Mouse (Mus musculus) right cerebral cortex, adult 2 months (tissue): ENCODE results near the gene Acbd6.

ENCODE experiments used
- DNase-seq, 2 experiments: peaks; one replicate each; pipeline ENCODE4 v3.0.0; 2021 to 2022; ENCODE audit warnings: low spot score in 2 of 2

The Acbd6 gene

GRCm38 (mm10) chr1:155646345-155647307 lies 88.7 kb downstream of the Acbd6 start:
- no peak for DNase-seq

GRCm38 (mm10) chr1:155650121-155650846 lies 92.4 kb downstream of the Acbd6 start:
- no peak for DNase-seq

- no peak for DNase-seq
Observed at GRCm38 (mm10) chr1:155654961-155655360, 97.0 kb downstream of the Acbd6 start.

- no peak for DNase-seq
Observed at GRCm38 (mm10) chr1:155656321-155656720, 98.4 kb downstream of the Acbd6 start.

GRCm38 (mm10) chr1:155663994-155664393 lies 106.1 kb downstream of the Acbd6 start:
- no peak for DNase-seq

- DNase-seq = no peak
Observed at GRCm38 (mm10) chr1:155675570-155675969, 117.7 kb downstream of the Acbd6 start.

- DNase-seq = no peak
Observed at GRCm38 (mm10) chr1:155681116-155681799, 123.3 kb downstream of the Acbd6 start.

GRCm38 (mm10) chr1:155686816-155687215 lies 128.9 kb downstream of the Acbd6 start:
- no peak for DNase-seq

- no peak for DNase-seq
Observed at GRCm38 (mm10) chr1:155689141-155689540, 131.2 kb downstream of the Acbd6 start.

GRCm38 (mm10) chr1:155689558-155689957 lies 131.6 kb downstream of the Acbd6 start:
- no peak for DNase-seq

GRCm38 (mm10) chr1:155692230-155692629 lies 134.3 kb downstream of the Acbd6 start:
- no peak for DNase-seq

- no peak for DNase-seq
Observed at GRCm38 (mm10) chr1:155693026-155693425, 135.1 kb downstream of the Acbd6 start.

- no peak for DNase-seq
Observed at GRCm38 (mm10) chr1:155693443-155693842, 135.5 kb downstream of the Acbd6 start.

- peak; percentile 59 to 73 for DNase-seq
Observed at GRCm38 (mm10) chr1:155698373-155699159, 140.6 kb downstream of the Acbd6 start.

- no peak for DNase-seq
Observed at GRCm38 (mm10) chr1:155700886-155701285, 143.0 kb downstream of the Acbd6 start.

GRCm38 (mm10) chr1:155703191-155703680 lies 145.3 kb downstream of the Acbd6 start:
- DNase-seq = no peak

- DNase-seq = no peak
Observed at GRCm38 (mm10) chr1:155704182-155704581, 146.3 kb downstream of the Acbd6 start.

- peak; percentile 29 to 31 for DNase-seq
Observed at GRCm38 (mm10) chr1:155713306-155713705, 155.4 kb downstream of the Acbd6 start.

- DNase-seq = no peak
Observed at GRCm38 (mm10) chr1:155715366-155715765, 157.4 kb downstream of the Acbd6 start.

- no peak for DNase-seq
Observed at GRCm38 (mm10) chr1:155717301-155717700, 159.4 kb downstream of the Acbd6 start.

GRCm38 (mm10) chr1:155718851-155719250 lies 160.9 kb downstream of the Acbd6 start:
- DNase-seq = no peak
